Mouse (Mus musculus): Measurements from ENCODE around the gene Dbp.

GRCm38 (mm10) chr7:45713881-45714520, 9.1 kb downstream of the Dbp start:
- no peak for TF ChIP-seq CTCF (IDR thresholded peaks at IDR 0.05; ENCODE audit: borderline replicate concordance, extremely low read depth, insufficient read depth, insufficient read length)
- no peak for TF ChIP-seq POLR2A (IDR thresholded peaks at IDR 0.05; ENCODE audit: borderline replicate concordance, extremely low read depth, insufficient read depth, insufficient read length, poor library complexity, severe bottlenecking)

All from brain, embryonic 14.5 days (tissue).